Mouse (Mus musculus): ENCODE measurements around the gene Ggt6.

GRCm38 (mm10) chr11:72466694-72467507 is 31.6 kb downstream of the Ggt6 start:
- TF ChIP-seq ELF1 (IDR thresholded peaks at IDR 0.05; ENCODE audit: low read depth, low read length) = peak; percentile 17; the same call in 1 of the 2 replicates
- TF ChIP-seq CTCF (conservative IDR thresholded peaks at IDR 0.05 in 1 of 2, IDR thresholded peaks at IDR 0.05 in 1 of 2; ENCODE audit: low read depth in 2 of 2, low read length in 2 of 2) = no peak
- no peak for TF ChIP-seq POLR2A (IDR thresholded peaks at IDR 0.05; ENCODE audit: low read depth, low read length)
- no peak for TF ChIP-seq UBTF (IDR thresholded peaks at IDR 0.05; ENCODE audit: low read depth, low read length)
